Mouse (Mus musculus) MEL (cell line): ENCODE data around the gene Cdh4. TPM values are rescaled to one million over a fixed set of nuclear protein-coding genes. Genes with fewer than 3 reads are reported as not detected.

Experiments
- DNase-seq: peaks from one replicate; pipeline ENCODE4 v3.0.0; 2011; ENCODE audit warnings: low read depth, low spot score
- H3K27ac ChIP-seq: 2 replicates; pipeline ENCODE4 v1.5.1; 2012; ENCODE audit warnings: low read depth, mild to moderate bottlenecking, control low read depth, low read length, moderate library complexity; ENCODE audit not compliant: control insufficient read depth
- H3K27me3 ChIP-seq, 2 experiments: fragments of 150-350 bp in 1 of 2; sonication (generic) in 1 of 2; 2 replicates each; pipeline ENCODE4 v1.6.1; 2012; ENCODE audit warnings: low read length in 2 of 2, mild to moderate bottlenecking in 2 of 2, improper control_type of control experiment in 1 of 2, moderate library complexity in 1 of 2; ENCODE audit not compliant: insufficient read depth in 2 of 2, control insufficient read depth in 1 of 2
- H3K36me3 ChIP-seq, 2 experiments: 2 replicates each; pipeline ENCODE4 v1.6.1; 2012 to 2014; ENCODE audit warnings: low read length in 2 of 2, improper control_type of control experiment in 1 of 2, inconsistent platforms in 1 of 2, mild to moderate bottlenecking in 1 of 2; ENCODE audit not compliant: insufficient read depth in 2 of 2, control insufficient read depth in 1 of 2
- H3K4me1 ChIP-seq, 2 experiments: fragments of 150-350 bp in 1 of 2; sonication (generic) in 1 of 2; 2 replicates each; pipeline ENCODE4 v1.6.1; 2012; ENCODE audit warnings: low read length in 2 of 2, improper control_type of control experiment in 1 of 2, mild to moderate bottlenecking in 1 of 2; ENCODE audit not compliant: insufficient read depth in 2 of 2, control insufficient read depth in 1 of 2
- H3K4me3 ChIP-seq, 2 experiments: fragments of 150-350 bp in 1 of 2; sonication (generic) in 1 of 2; 2 replicates each; pipeline ENCODE4 v1.5.1; 2012; ENCODE audit warnings: low read depth in 2 of 2, low read length in 2 of 2, mild to moderate bottlenecking in 2 of 2, moderate library complexity in 2 of 2, control low read depth in 1 of 2, improper control_type of control experiment in 1 of 2; ENCODE audit not compliant: control insufficient read depth in 1 of 2, insufficient read depth in 1 of 2
- H3K79me2 ChIP-seq: 2 replicates; pipeline ENCODE4 v1.6.1; 2012; ENCODE audit warnings: mild to moderate bottlenecking, low read length, moderate library complexity; ENCODE audit not compliant: control insufficient read depth, poor library complexity, insufficient read depth
- H3K9ac ChIP-seq: 2 replicates; pipeline ENCODE4 v1.6.1; 2012; ENCODE audit warnings: low read depth, mild to moderate bottlenecking, control low read depth, low read length, moderate library complexity; ENCODE audit not compliant: control insufficient read depth, poor library complexity, severe bottlenecking
- H3K9me3 ChIP-seq: fragments of 150-350 bp; sonication (generic); replicated peaks from 2 replicates; pipeline ENCODE4 v1.6.1; 2012; ENCODE audit warnings: mild to moderate bottlenecking, low read length, improper control_type of control experiment, moderate library complexity; ENCODE audit not compliant: insufficient read depth
- CHD1 ChIP-seq: IDR thresholded peaks from 2 replicates; pipeline ENCODE4 v1.6.1; 2012; ENCODE audit warnings: low read depth, mild to moderate bottlenecking, inconsistent platforms, low read length, improper control_type of control experiment
- CHD2 ChIP-seq: IDR thresholded peaks from 2 replicates; pipeline ENCODE4 v1.6.1; 2011; ENCODE audit warnings: low read length, improper control_type of control experiment
- EP300 ChIP-seq, 2 experiments: IDR thresholded peaks; 2 replicates each; pipeline ENCODE4 v1.6.1; 2011; ENCODE audit warnings: improper control_type of control experiment in 2 of 2, low read length in 2 of 2, low read depth in 1 of 2, mild to moderate bottlenecking in 1 of 2
- GABPA ChIP-seq: IDR thresholded peaks from 2 replicates; pipeline ENCODE4 v1.6.1; 2012; ENCODE audit warnings: low read depth, mild to moderate bottlenecking, inconsistent platforms, low read length, improper control_type of control experiment, moderate library complexity
- HCFC1 ChIP-seq: IDR thresholded peaks from 2 replicates; pipeline ENCODE4 v1.6.1; 2012; ENCODE audit warnings: low read depth, mild to moderate bottlenecking, inconsistent platforms, low read length, improper control_type of control experiment, moderate library complexity
- KAT2A ChIP-seq: conservative IDR thresholded peaks from 2 replicates; pipeline ENCODE4 v1.6.1; 2012; ENCODE audit warnings: low read depth, low read length, improper control_type of control experiment, inconsistent platforms
- MAX ChIP-seq: IDR thresholded peaks from 2 replicates; pipeline ENCODE4 v1.6.1; 2011; ENCODE audit warnings: low read length, improper control_type of control experiment
- MXI1 ChIP-seq: IDR thresholded peaks from 2 replicates; pipeline ENCODE4 v1.6.1; 2011; ENCODE audit warnings: mild to moderate bottlenecking, low read depth, low read length, improper control_type of control experiment
- MYB ChIP-seq: IDR thresholded peaks from 2 replicates; pipeline ENCODE4 v1.6.1; 2011; ENCODE audit warnings: mild to moderate bottlenecking, low read depth, low read length, improper control_type of control experiment
- NELFE ChIP-seq: IDR thresholded peaks from 2 replicates; pipeline ENCODE4 v1.6.1; 2011; ENCODE audit warnings: low read depth, low read length, improper control_type of control experiment
- NRF1 ChIP-seq: IDR thresholded peaks from 2 replicates; pipeline ENCODE4 v1.6.1; 2014; ENCODE audit warnings: low read depth, mild to moderate bottlenecking, inconsistent platforms, low read length, improper control_type of control experiment, moderate library complexity; ENCODE audit not compliant: poor library complexity, insufficient read depth, severe bottlenecking
- POLR2A ChIP-seq, 2 experiments: IDR thresholded peaks; 2 replicates each; pipeline ENCODE4 v1.6.1; 2011 to 2012; ENCODE audit warnings: low read length in 2 of 2, mild to moderate bottlenecking in 2 of 2, control low read depth in 1 of 2, improper control_type of control experiment in 1 of 2, low read depth in 1 of 2, moderate library complexity in 1 of 2; ENCODE audit not compliant: control insufficient read depth in 1 of 2, insufficient read depth in 1 of 2, poor library complexity in 1 of 2
- POLR2AphosphoS5 ChIP-seq: IDR thresholded peaks from 2 replicates; pipeline ENCODE4 v1.6.1; 2012; ENCODE audit warnings: low read depth, borderline replicate concordance, mild to moderate bottlenecking, inconsistent platforms, low read length, moderate library complexity, mixed read lengths
- TBP ChIP-seq: IDR thresholded peaks from 2 replicates; pipeline ENCODE4 v1.8.0; 2011; ENCODE audit warnings: low read depth, low read length, improper control_type of control experiment
- UBTF ChIP-seq: IDR thresholded peaks from 2 replicates; pipeline ENCODE4 v1.6.1; 2012; ENCODE audit warnings: low read depth, mild to moderate bottlenecking, inconsistent platforms, low read length, improper control_type of control experiment, moderate library complexity, borderline replicate concordance; ENCODE audit not compliant: insufficient read depth
- USF1 ChIP-seq: IDR thresholded peaks from 2 replicates; pipeline ENCODE4 v1.6.1; 2014; ENCODE audit warnings: low read depth, mild to moderate bottlenecking, inconsistent platforms, low read length, improper control_type of control experiment, moderate library complexity
- ZC3H11A ChIP-seq: IDR thresholded peaks from 2 replicates; pipeline ENCODE4 v1.6.1; 2012; ENCODE audit warnings: low read depth, mild to moderate bottlenecking, inconsistent platforms, low read length, improper control_type of control experiment
- ZKSCAN1 ChIP-seq: IDR thresholded peaks from 2 replicates; pipeline ENCODE4 v1.6.1; 2012; ENCODE audit warnings: low read depth, mild to moderate bottlenecking, inconsistent platforms, low read length, improper control_type of control experiment, moderate library complexity
- polyA plus RNA-seq, 2 experiments: library from polyadenylated mRNA; stranded (reverse) in 1 of 2; unstranded in 1 of 2; fragments of >175 nt in 1 of 2; fragments of >200 nt in 1 of 2; gene quantifications; 2 replicates each; pipeline versions ENCODE4 v1.2.1 to v1.2.4; 2012; ENCODE audit warnings: low replicate concordance in 2 of 2, low read depth in 1 of 2; ENCODE audit not compliant: insufficient read length in 2 of 2, insufficient read depth in 1 of 2, missing spikeins in 1 of 2
- total RNA-seq: library from RNA; depleted of rRNA; stranded (reverse); fragments of 300-350 nt; gene quantifications from 2 replicates; pipeline ENCODE4 v1.2.3, GENCODE M21; 2012

Cdh4 gene
- total and polyA plus RNA-seq, 3 experiments: not detected

GRCm38 (mm10) chr2:179604746-179605145 is 162.5 kb downstream of the Cdh4 start:
- no peak for DNase-seq
- Histone ChIP-seq H3K4me3 (no peak overlapping the region), H3K9ac (no peak overlapping the region), H3K4me1 (no peaks in the 10 kb centered on the region), H3K9me3 (no peaks in the 10 kb centered on the region), H3K27me3 (no peaks in the 10 kb centered on the region), H3K27ac (no peak overlapping the region)
- no peak for TF ChIP-seq CHD2
- no peak for TF ChIP-seq POLR2AphosphoS5
- no peak for TF ChIP-seq TBP
- TF ChIP-seq KAT2A: no peak
- TF ChIP-seq NRF1: no peak
- TF ChIP-seq GABPA: no peak
- no peak for TF ChIP-seq POLR2A (IDR thresholded peaks at IDR 0.05; ENCODE audit: control insufficient read depth in 1 of 2, insufficient read depth in 1 of 2, low read depth in 1 of 2, low read length in 2 of 2, poor library complexity in 1 of 2)
- TF ChIP-seq ZC3H11A: no peak
- no peak for TF ChIP-seq USF1
- TF ChIP-seq ZKSCAN1: no peak
- TF ChIP-seq MYB: no peak
- TF ChIP-seq, all 39 proteins: peak for 0
- Histone ChIP-seq H3K36me3 (no peaks in the 10 kb centered on the region), H3K79me2 (no peaks in the 10 kb centered on the region)

- H3K4me3 ChIP-seq: no peak overlapping the region
- H3K27ac ChIP-seq: no peak overlapping the region
- H3K27me3 ChIP-seq: no peaks in the 10 kb centered on the region
- H3K4me1 ChIP-seq: no peaks in the 10 kb centered on the region
- no peak overlapping the region for H3K9ac ChIP-seq
- no peaks in the 10 kb centered on the region for H3K36me3 ChIP-seq
- no peaks in the 10 kb centered on the region for H3K79me2 ChIP-seq
- no peak for DNase-seq
- TF ChIP-seq UBTF: no peak
- no peak for TF ChIP-seq MXI1
- TF ChIP-seq ZC3H11A: no peak
- TF ChIP-seq HCFC1: no peak
- no peak for TF ChIP-seq NELFE
- no peak for TF ChIP-seq CHD1
- no peak for TF ChIP-seq MAX
- no peak for TF ChIP-seq EP300 (IDR thresholded peaks at IDR 0.05; ENCODE audit: low read depth in 1 of 2, low read length in 2 of 2)
- no peaks in the 10 kb centered on the region for H3K9me3 ChIP-seq
Observed at GRCm38 (mm10) chr2:179605255-179605654, 163.0 kb downstream of the Cdh4 start.
